Mouse (Mus musculus) neural tube, embryonic 13.5 days (tissue): ENCODE measurements around the gene Lrrc49. TPM values are rescaled to one million over a fixed set of nuclear protein-coding genes. Genes with fewer than 3 reads are reported as not detected.

ENCODE experiments used
- ATAC-seq: fragments of 200-750 bp; cut with Nextera tagmentation; 2 replicates; pipeline ENCODE4 v1.8.0; 2017; ENCODE audit warnings: low read depth, mild to moderate bottlenecking, moderate TSS enrichment, moderate library complexity
- H3K27ac ChIP-seq: fragments of 300-500 bp; sonication (generic); replicated peaks from 2 replicates; pipeline ENCODE4 v1.5.1; 2015; ENCODE audit warnings: moderate library complexity, mild to moderate bottlenecking, inconsistent platforms
- H3K27me3 ChIP-seq: fragments of 300-500 bp; sonication (generic); 2 replicates; pipeline ENCODE4 v1.6.1; 2015; ENCODE audit warnings: mild to moderate bottlenecking, inconsistent platforms
- H3K36me3 ChIP-seq: fragments of 300-500 bp; sonication (generic); 2 replicates; pipeline ENCODE4 v1.6.1; 2015; ENCODE audit warnings: mild to moderate bottlenecking, inconsistent platforms
- H3K4me1 ChIP-seq: fragments of 300-500 bp; sonication (generic); replicated peaks from 2 replicates; pipeline ENCODE4 v1.6.1; 2015; ENCODE audit warnings: inconsistent platforms
- H3K4me2 ChIP-seq: fragments of 300-500 bp; sonication (generic); 2 replicates; pipeline ENCODE4 v1.6.1; 2015; ENCODE audit warnings: inconsistent platforms, mild to moderate bottlenecking, moderate library complexity
- H3K4me3 ChIP-seq: fragments of 300-500 bp; sonication (generic); 2 replicates; pipeline ENCODE4 v1.5.1; 2015; ENCODE audit warnings: mild to moderate bottlenecking, inconsistent platforms
- H3K9ac ChIP-seq: fragments of 300-500 bp; sonication (generic); 2 replicates; pipeline ENCODE4 v1.6.1; 2015; ENCODE audit warnings: moderate library complexity, mild to moderate bottlenecking, inconsistent platforms
- H3K9me3 ChIP-seq: fragments of 300-500 bp; sonication (generic); 2 replicates; pipeline ENCODE4 v1.6.1; 2016; ENCODE audit warnings: inconsistent platforms
- WGBS: fragments of 180-500 bp; shearing (Covaris S2); methylation state at CpG from one replicate; pipeline ENCODE4 v1.1.7; 2015; 5-methylcytosine and 5-hydroxymethylcytosine counted together
- polyA plus RNA-seq: library from polyadenylated mRNA; unstranded; fragments of >200 nt; fragmentation: Nextera tagmentation; extraction: Ambion mirVana; gene quantifications from 2 replicates; pipeline ENCODE4 v1.2.1, GENCODE M21; 2015

The Lrrc49 gene
- polyA plus RNA-seq, 1 experiment from 2014 or later, result 68.2 TPM

DNA sequence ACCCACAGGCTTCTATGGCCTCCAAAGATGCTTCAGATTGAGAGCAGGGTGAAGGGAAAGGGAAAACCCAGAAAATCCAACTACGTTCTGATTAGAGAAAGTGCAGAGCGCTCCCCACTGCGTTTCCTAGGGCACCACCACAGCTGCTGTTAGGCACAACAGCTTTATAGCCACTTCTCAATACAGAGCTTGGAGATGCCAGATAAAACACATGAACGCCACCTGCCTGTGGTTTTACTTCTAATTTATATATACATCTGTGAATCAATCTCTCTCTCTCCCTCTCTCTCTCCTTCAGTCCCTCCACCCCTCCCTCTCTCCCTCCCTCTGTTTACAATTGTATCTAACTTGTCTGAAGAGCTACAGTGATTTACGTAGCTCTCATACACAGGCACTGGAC is 95.6 kb downstream of the Lrrc49 start:
- WGBS, result 67% methylated on average over 5 of the region's 5 CpGs
- Histone ChIP-seq H3K4me2 (no peak overlapping the region), H3K36me3 (peaks cover 81% of the 10 kb centered on the region), H3K9ac (no peak overlapping the region), H3K9me3 (0 out of 2 replicates have a peak, but pooled peaks cover 3% of the 10 kb centered on the region), H3K4me1 (no peaks in the 10 kb centered on the region), H3K27ac (peak overlapping the region; percentile 24; the same call in 1 of the 2 replicates), H3K4me3 (no peak overlapping the region), H3K27me3 (no peaks in the 10 kb centered on the region)
- no peak for ATAC-seq

DNA sequence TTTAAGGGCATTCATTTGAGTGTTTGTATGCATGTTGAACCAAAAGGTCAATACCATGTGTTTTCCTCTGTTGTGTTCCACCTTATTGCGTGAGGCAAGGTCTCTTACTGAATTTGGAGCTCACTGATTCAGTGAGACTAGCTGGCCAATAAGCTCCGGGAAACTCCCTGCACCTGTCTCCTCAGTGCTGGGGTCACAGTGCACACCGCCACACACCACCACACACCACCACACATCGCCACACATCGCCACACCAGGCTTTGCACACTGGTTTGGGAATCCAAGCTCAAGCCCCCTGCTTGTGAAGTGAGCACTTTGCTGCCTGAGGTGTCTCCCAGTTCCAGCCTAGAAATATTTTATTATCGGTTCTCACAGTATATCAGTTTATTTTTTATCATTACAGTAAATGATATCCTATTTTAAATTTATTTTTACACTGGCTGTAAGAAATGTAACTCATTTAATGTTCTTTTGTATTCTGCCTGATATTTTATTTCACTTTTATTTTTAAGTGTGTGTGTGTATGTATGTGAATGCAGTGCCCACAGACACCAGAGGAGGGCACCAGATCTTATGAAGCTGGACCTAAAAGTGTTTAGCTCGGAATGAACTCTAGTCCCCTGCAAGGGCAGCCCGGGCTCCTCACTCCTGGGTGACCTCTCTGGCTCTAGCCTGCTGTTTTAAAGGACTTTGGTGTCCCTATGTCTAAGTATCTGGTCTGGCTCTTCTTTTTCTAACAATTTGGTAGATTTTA is 96.9 kb downstream of the Lrrc49 start:
- Histone ChIP-seq H3K4me2 (no peak overlapping the region), H3K4me3 (no peak overlapping the region), H3K9ac (no peak overlapping the region), H3K9me3 (0 out of 2 replicates have a peak, but pooled peaks cover 3% of the 10 kb centered on the region), H3K4me1 (no peaks in the 10 kb centered on the region), H3K27ac (no peak overlapping the region), H3K27me3 (no peaks in the 10 kb centered on the region), H3K36me3 (peaks cover 84% of the 10 kb centered on the region)
- ATAC-seq, result no peak
- 96% methylated on average over 8 of the region's 8 CpGs for WGBS

DNA sequence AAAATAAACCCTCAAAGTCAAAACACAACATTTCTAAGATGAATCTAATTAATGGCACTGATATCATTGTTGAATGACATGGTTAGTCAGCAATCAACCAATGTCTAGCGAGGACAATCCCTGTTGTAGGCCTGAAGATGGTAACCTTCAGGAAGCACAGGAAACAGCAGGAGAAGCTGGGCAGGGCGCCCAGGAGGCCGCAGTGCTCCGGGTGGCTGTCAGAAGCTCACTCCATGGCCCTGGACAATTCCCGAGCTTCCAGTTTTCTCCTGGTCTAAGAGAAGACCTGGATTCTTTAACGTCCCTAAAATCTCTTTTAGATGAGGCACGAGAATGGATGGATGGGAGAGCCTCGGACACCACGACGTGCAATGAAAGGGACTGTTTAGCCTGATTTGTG is 99.0 kb downstream of the Lrrc49 start:
- H3K36me3 ChIP-seq, result peaks cover 89% of the 10 kb centered on the region
- H3K9me3 ChIP-seq, result 0 out of 2 replicates have a peak, but pooled peaks cover 3% of the 10 kb centered on the region
- H3K27me3 ChIP-seq, result no peaks in the 10 kb centered on the region
- no peak overlapping the region for H3K9ac ChIP-seq
- H3K27ac ChIP-seq, result no peak overlapping the region
- WGBS, result 85% methylated on average over 10 of the region's 10 CpGs
- ATAC-seq, result no peak
- H3K4me1 ChIP-seq, result no peaks in the 10 kb centered on the region
- H3K4me3 ChIP-seq, result no peak overlapping the region
- no peak overlapping the region for H3K4me2 ChIP-seq

DNA sequence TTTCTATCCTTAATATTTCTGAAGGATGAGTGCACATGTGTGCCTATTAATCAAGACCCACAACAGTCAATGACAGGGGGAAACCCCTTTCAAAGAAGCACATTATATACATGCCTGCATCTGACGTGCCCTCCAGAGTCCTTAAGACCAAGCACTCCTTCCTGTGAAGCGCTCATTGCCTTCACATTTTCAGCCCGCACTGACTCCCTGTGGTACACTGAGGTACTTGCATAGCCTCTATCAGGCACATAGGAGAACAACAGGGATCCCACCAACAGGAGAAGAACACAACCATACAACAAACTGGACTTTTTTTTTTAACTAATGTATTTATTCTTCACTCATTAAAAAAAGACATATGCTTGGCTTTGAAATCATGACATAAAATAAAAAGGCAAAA is 101.0 kb downstream of the Lrrc49 start:
- no peak for ATAC-seq
- Histone ChIP-seq H3K36me3 (peaks cover 69% of the 10 kb centered on the region), H3K9ac (no peak overlapping the region), H3K4me2 (no peak overlapping the region), H3K4me1 (no peaks in the 10 kb centered on the region), H3K27ac (no peak overlapping the region), H3K4me3 (no peak overlapping the region), H3K9me3 (0 out of 2 replicates have a peak, but pooled peaks cover 3% of the 10 kb centered on the region), H3K27me3 (no peaks in the 10 kb centered on the region)
- 85% methylated on average over 3 of the region's 3 CpGs for WGBS

DNA sequence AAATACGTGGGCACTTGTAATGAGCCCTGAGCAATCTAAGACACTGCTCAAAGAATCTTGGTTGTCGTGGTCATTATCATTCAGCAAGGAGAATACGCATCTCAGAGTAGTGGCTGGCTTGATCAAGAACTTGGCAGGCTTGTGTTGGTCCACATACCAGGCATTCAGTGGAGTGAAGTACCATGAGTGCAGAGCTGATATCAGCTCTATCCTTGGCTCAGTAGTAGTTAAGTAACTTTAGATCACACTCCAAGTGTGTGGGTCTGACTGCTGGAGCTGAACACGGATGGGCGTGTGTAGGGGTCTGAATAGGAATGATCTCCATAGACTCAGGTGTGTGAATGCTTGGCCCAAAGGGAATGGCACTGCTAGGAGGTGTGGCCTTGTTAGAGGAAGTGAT is 102.8 kb downstream of the Lrrc49 start:
- Histone ChIP-seq H3K4me1 (no peaks in the 10 kb centered on the region), H3K36me3 (peaks cover 55% of the 10 kb centered on the region), H3K4me3 (no peak overlapping the region), H3K9ac (no peak overlapping the region), H3K27ac (no peak overlapping the region), H3K27me3 (no peaks in the 10 kb centered on the region), H3K9me3 (no peaks in the 10 kb centered on the region), H3K4me2 (no peak overlapping the region)
- no peak for ATAC-seq
- 89% methylated on average over 5 of the region's 5 CpGs for WGBS

DNA sequence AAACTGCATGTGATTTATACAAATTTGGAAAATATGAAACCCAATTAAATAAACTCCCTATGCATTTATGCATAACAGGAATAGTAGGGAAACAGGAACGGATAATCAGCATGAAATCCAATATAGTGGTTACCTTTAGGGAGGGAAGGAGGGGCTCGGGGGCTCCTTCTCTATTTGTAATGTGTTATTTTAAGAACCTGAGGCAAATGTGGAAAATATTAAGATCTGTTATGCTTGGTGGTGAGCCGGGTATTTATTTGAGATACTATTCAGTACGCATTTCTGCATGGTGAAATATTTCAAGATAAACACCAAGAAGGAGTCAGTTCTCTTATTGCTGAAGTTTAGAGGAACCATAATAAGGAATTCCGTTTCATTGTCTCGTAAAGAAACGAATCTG is 105.4 kb downstream of the Lrrc49 start:
- no peaks in the 10 kb centered on the region for H3K4me1 ChIP-seq
- no peak overlapping the region for H3K4me3 ChIP-seq
- whole genome bisulfite sequencing, result 80% methylated on average over 7 of the region's 7 CpGs
- no peaks in the 10 kb centered on the region for H3K27me3 ChIP-seq
- H3K4me2 ChIP-seq, result no peak overlapping the region
- peaks cover 38% of the 10 kb centered on the region for H3K36me3 ChIP-seq
- no peaks in the 10 kb centered on the region for H3K9me3 ChIP-seq
- no peak overlapping the region for H3K27ac ChIP-seq
- no peak overlapping the region for H3K9ac ChIP-seq
- ATAC-seq, result no peak

DNA sequence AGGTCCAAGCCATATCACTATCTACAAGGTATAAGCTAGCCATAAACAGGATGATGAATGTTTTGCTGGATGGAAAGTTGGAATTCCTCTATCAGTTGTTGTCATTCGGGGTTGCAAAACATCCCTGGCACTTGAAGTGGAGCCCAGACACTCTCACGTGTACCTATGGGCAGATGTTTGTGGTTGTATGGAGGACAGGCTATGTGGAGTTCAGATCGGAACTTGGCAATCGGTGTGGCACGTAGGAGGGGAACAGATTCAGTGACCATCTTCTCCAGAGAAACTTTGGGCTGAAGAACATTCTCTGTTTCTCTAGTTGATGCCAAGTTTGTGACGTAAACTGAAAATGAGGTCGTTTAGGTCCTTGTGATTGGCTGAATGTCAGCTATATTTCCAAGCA is 114.9 kb downstream of the Lrrc49 start:
- no peak overlapping the region for H3K4me3 ChIP-seq
- no peak for ATAC-seq
- 93% methylated on average over 7 of the region's 7 CpGs for WGBS
- no peaks in the 10 kb centered on the region for H3K9me3 ChIP-seq
- H3K27me3 ChIP-seq, result no peaks in the 10 kb centered on the region
- peaks cover 15% of the 10 kb centered on the region for H3K36me3 ChIP-seq
- peaks cover 7% of the 10 kb centered on the region; the same call in 1 of the 2 replicates for H3K4me1 ChIP-seq
- H3K27ac ChIP-seq, result no peak overlapping the region
- no peak overlapping the region for H3K4me2 ChIP-seq
- no peak overlapping the region for H3K9ac ChIP-seq

DNA sequence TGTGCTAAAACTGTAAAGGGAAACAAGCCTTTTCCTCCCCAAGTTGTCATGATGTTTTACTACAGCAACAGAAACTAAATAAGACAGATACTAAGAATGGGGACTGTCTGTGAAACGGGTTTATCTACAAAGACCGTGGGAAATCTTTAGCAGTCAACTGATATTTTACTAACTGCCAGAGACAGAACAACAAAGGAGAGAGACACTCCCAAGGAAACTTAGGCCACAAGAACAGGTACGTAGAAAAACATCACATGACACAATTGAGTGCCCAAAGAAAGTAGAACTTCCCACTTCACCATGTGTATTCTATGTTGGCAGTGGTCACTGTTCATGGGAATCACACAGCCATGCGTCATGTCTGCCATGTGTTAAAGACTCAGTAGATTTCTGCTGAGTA is 116.2 kb downstream of the Lrrc49 start:
- Histone ChIP-seq H3K27ac (no peak overlapping the region), H3K9ac (no peak overlapping the region), H3K36me3 (0 out of 2 replicates have a peak, but pooled peaks cover 7% of the 10 kb centered on the region), H3K27me3 (no peaks in the 10 kb centered on the region), H3K9me3 (no peaks in the 10 kb centered on the region), H3K4me2 (no peak overlapping the region), H3K4me1 (peaks cover 7% of the 10 kb centered on the region; the same call in 1 of the 2 replicates), H3K4me3 (no peak overlapping the region)
- ATAC-seq, result no peak
- WGBS, result 94% methylated on average over 4 of the region's 4 CpGs

DNA sequence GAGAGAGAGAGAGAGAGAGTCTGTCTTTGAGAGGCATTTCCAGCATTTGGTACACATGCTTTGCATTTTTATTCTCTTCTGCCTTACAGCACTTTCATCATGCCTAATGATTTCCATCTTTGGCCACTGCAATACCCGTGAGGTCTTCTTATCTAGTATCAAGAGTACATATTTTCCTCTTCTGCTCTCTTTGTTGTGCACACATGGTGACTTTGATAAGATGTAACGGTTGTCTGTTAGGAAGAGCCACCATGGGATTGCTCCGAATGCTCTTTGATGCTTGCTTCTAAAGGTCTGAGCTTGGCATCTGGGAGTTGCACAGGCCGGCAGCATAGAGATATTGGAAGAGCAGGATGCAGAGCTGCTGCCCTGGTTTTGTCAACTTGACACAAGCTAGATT is 116.9 kb downstream of the Lrrc49 start:
- 0 out of 2 replicates have a peak, but pooled peaks cover 7% of the 10 kb centered on the region for H3K36me3 ChIP-seq
- whole genome bisulfite sequencing, result 89% methylated on average over 4 of the region's 4 CpGs

DNA sequence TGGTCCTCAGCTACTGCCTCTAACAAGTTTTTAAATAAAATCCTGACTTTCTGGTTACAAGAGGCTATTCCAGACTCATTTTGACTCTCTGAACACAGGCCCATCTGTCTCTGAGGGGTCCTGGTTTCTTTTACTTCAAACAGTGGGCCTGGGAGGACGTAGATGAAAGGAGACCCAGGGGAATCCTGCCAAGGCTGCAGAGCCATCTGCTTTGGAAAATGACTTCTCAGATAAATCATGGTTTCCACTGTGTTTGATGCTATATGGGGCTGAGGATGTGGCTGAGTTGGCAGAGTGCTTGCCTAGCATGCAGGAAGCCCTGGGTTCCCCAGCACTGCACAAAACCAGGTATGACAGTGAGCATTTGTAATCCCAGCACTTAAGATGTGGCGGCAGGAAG is 118.6 kb downstream of the Lrrc49 start:
- no peak for ATAC-seq
- Histone ChIP-seq H3K9ac (no peak overlapping the region), H3K9me3 (no peaks in the 10 kb centered on the region), H3K36me3 (0 out of 2 replicates have a peak, but pooled peaks cover 7% of the 10 kb centered on the region), H3K4me3 (no peak overlapping the region), H3K27me3 (no peaks in the 10 kb centered on the region), H3K4me2 (no peak overlapping the region), H3K27ac (no peak overlapping the region), H3K4me1 (peaks cover 7% of the 10 kb centered on the region; the same call in 1 of the 2 replicates)
- 48% methylated on average over 2 of the region's 2 CpGs for WGBS

More for the DNA sequence above, 116.9 kb downstream of the Lrrc49 start:
- Histone ChIP-seq H3K27ac (no peak overlapping the region), H3K9me3 (no peaks in the 10 kb centered on the region), H3K4me2 (no peak overlapping the region), H3K27me3 (no peaks in the 10 kb centered on the region), H3K4me3 (no peak overlapping the region), H3K4me1 (peaks cover 7% of the 10 kb centered on the region; the same call in 1 of the 2 replicates), H3K9ac (no peak overlapping the region)
- ATAC-seq, result no peak

DNA sequence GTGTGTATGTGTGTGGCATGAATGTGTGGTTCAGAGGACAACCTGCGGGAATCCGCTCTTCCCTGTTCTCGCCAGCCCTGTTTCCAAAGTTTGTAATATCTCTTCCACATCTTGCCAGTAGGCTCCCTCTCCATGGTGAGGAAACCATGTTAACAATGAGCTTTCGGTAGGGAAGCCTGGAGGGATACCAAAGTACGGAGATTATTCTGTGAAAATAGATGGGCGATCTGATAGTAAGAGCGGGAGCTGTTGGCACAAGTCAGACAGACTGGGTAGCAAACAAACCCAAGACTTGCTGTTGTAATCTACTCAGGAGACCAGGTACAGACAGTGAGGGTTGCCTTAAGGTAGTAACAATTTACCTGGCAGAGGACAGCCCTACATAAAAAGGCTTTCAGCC is 124.1 kb downstream of the Lrrc49 start:
- H3K36me3 ChIP-seq, result no peaks in the 10 kb centered on the region
- no peak overlapping the region for H3K9ac ChIP-seq
- H3K9me3 ChIP-seq, result no peaks in the 10 kb centered on the region
- no peak for ATAC-seq
- WGBS, result 99% methylated on average over 7 of the region's 7 CpGs
- H3K27me3 ChIP-seq, result no peaks in the 10 kb centered on the region
- H3K4me2 ChIP-seq, result no peak overlapping the region
- H3K4me1 ChIP-seq, result peaks cover 20% of the 10 kb centered on the region
- H3K4me3 ChIP-seq, result no peak overlapping the region
- H3K27ac ChIP-seq, result no peak overlapping the region

DNA sequence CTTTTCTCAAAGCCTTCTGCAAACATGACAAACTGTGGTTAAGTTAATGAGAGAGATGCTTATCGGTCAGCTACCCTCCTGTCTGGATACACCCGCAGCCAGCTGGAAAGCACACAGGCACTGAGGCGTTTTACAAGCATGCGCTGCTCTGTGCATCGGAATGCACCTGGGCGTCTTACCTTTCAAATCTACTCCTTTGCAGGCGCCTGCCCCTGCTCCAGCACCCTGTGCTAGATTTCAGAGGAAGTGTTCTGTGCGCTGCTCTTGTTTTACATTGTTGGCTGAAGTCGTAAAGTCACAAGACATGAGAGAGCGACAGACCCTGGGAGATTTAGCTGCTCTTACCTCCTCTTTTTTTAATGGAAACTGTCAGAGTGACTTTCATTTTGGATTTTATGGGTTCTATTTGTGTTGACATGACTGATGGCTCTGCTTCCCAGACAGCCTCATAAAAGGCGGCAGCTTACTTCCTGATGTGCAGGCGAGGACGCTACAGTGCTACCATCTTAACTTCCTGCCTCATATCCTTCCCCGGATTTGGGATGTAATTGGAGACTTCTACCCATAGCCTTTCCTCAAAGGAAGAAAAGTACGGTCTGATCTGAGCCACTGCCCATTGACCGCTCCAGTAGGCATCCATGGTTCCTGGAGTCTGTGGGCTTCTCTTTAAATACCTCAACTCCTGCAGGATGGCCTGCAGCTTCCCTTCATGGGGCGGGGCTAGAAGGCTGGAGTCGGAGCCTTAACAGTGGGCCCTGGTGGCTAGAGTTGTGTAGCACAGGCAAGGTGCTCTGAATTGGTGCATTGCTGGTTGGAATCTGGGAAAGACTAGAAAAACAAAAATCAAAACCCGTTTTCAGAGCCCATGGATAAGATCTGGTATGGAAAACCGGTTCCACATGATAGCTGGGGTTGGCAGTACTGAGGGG is 125.3 kb downstream of the Lrrc49 start:
- Histone ChIP-seq H3K36me3 (no peaks in the 10 kb centered on the region), H3K4me1 (peaks cover 20% of the 10 kb centered on the region), H3K9me3 (no peaks in the 10 kb centered on the region), H3K27ac (peak overlapping the region; percentile 38; the same call in 1 of the 2 replicates), H3K4me3 (no peak overlapping the region), H3K27me3 (no peaks in the 10 kb centered on the region), H3K4me2 (peak overlapping the region; percentile 34), H3K9ac (no peak overlapping the region)
- peak; percentile 53 for ATAC-seq
- 42% methylated on average over 20 of the region's 20 CpGs for WGBS
